Mouse (Mus musculus): Measurements from ENCODE around the gene Atrx.
A peak's percentile ranks its signal among the peaks of the same experiment; 100 is the strongest.
"Not testable (repeated sequence)": the region's sequence is repeated elsewhere in the genome, so short reads cannot be mapped to it uniquely, and the experiment has no call there.

Gene Atrx

DNA sequence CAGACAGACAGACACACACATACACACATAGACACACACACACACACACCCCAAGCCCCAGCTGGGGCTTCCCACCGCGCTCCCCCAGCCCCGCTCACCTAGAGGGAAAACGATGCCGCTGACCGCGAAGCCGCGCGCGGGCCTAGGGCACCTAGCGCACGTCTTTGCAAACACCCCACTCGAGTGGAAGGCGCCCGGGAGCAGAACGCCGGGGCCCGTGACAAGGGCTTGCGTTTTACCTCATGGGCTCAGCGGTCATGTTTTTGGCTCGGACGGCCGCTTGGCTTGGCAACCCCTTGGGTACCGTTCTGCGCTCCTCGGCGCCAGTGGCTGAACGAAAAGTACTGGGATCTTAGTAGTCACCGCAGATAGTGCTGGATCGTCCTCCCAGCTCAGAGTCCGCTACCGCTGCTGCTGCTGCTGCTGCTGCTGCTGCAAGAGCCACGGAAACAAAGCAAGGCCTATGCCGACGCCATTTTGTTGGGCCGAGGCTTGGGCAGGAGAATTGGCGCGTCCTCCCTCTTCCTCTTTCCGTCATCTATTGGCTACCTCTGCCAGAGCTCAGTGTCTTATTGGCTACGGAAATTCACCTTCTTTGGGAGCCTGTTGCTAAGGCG lies at the start of gene Atrx:
Gene Atrx, minus strand, starts transcription at position 543 of the 617 bp plus-strand sequence.
- peak; percentile 80 to 81 for DNase-seq

- not testable (repeated sequence) for DNase-seq
Observed at GRCm38 (mm10) chrX:105957091-105957490, 27.9 kb upstream of the Atrx start.

GRCm38 (mm10) chrX:105953999-105954398 lies 24.8 kb upstream of the Atrx start:
- peak; percentile 13 to 33 for DNase-seq

DNA sequence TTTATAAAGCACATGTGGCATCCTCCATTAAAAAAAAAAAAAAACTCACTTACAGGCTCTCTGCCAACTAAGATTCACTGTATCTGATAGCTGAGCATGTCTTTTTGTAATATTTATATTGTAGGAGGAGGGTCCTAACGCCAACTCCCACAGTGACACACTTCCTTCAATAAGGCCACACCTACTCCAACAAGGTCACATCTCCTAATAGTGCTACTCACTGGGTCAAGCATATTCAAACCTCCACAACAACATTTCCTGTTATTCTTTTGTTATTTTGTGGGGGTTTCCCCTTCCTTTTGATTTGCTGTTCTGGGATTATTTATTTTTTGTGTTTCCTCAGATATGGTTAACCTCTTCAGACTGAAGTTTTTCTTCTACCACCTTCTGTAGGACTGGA lies 17.2 kb upstream of the Atrx start:
- DNase-seq, result no peak

DNA sequence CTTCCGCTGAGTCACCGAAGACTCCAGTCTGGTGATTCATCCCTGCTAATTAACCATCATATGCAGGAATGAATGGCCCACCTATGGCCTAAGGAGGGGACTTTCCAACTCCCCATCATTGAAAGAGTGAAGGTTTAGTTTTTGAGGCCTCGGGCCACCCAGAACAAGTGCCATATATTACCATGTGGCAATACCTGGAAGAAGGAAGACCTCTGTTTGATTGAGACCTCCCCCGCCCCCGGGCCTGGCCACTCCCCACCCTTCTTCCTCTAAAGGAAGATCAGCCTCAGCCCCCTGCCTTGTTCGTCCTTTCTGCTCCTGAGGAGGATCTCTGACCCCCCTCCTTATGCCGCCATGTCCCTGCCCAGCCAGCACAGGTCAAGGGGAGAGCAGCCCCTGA lies 10.0 kb upstream of the Atrx start:
- DNase-seq, result no peak

DNA sequence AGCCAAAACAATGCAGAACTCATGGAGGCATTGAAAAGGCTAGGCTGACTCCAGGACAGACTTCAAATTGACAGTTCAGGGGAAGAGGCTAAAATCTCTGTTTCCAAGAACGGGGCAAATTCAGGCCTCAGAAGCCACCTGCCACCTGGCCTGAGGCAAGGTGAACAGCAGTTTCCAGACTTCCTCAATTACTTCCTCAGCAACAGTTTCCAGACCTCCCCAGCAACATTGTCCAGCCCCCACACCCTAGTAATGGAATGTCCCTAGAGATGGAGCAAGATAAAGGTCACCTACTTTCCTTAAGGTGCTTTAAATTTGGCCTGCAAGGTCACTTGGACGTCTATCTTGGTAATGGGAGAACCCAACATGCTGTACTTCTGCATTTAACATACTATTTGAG lies 8.5 kb upstream of the Atrx start:
- DNase-seq, result no peak

DNA sequence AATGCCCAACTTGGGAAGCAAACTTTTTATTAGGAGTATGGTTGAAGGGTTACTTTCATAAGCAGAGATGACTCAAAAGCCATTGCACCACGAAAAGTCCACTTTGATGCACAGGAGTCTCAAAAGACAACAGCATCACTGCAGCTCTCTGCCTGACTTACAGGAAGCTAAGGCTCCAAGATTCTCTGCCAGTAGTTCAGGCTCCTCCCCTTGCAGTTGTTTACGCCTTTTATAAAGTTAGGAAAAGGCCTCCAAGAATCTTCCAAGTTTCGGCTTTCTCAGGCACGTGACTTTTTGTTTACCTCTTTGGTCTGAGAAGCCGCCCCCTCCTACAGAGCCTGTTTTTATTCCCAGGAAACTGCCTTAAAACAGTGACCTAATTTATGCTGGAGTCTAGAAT lies 5.1 kb upstream of the Atrx start:
- no peak for DNase-seq

GRCm38 (mm10) chrX:105929478-105930038 lies 355 bp upstream of the Atrx start:
- DNase-seq, result peak in 1 of 2 experiments; percentile 7

DNA sequence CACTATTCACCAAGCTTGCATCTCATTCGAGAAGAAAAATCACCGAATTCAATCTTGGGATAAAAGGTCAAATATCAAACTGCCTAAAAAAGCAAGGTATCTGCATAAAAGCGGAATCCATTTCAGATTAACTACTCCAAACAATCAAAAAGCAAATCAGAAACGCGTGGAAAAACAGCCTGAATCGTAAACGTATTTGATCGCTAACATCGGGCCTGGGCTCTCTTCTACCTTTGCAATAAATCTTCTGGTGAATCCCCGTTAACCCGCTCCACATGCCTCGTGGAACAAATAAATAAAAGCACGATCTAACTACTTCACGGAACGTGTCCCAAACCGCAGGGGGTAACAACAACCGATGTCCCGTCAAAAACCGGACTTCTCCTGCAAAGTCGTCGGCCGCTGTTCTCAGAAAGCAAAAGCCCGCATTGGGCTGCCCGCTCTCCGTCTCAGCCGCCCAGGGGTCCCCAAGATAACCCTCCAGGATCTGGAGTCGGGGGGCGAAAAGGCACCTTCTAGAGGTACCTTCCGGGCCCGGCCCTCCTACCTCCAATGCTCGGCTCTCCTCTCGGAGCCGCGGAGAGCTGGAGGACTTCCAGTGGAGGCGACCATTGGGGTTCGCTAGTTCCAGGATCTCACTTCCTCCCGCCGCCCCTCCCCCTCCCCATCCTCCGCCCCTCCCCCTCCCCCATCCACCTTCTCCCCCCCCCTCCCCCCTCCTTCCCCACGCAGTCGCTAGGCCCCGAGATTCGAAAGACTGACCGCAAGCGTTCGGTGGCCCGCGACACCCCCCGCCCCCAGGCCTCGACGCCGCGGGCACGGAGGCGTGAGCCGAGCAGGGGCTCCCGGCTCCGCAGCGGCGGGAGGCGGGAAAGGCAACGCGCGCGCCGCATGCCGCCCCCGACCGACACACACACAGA lies 1.0 kb downstream of the Atrx start:
- peak; percentile 71 to 78 for DNase-seq

GRCm38 (mm10) chrX:105926121-105926735 lies 3.0 kb downstream of the Atrx start:
- DNase-seq, result peak; percentile 8 to 14

GRCm38 (mm10) chrX:105924326-105925070 lies 4.7 kb downstream of the Atrx start:
- DNase-seq, result no peak

GRCm38 (mm10) chrX:105923896-105924295 lies 5.3 kb downstream of the Atrx start:
- no peak for DNase-seq

DNA sequence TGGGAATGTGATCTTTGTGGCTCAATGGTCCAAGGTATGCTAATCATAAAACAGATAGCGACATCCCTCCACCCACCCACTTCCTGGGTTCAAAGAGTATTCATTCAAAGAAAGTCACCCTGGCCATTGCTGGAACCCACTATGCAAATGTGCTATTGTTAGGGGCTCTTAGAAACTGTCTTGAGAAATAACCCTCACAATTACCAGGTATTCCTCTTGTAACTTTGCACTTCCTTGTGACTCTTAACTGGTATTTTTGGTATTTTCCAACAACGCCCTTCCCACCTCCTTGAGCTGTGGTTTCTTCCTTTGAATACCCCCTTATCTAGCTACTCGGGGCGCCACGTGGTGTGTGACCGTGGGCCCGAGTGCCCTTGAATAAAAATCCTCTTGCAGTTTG lies 6.2 kb downstream of the Atrx start:
- not testable (repeated sequence) for DNase-seq

DNA sequence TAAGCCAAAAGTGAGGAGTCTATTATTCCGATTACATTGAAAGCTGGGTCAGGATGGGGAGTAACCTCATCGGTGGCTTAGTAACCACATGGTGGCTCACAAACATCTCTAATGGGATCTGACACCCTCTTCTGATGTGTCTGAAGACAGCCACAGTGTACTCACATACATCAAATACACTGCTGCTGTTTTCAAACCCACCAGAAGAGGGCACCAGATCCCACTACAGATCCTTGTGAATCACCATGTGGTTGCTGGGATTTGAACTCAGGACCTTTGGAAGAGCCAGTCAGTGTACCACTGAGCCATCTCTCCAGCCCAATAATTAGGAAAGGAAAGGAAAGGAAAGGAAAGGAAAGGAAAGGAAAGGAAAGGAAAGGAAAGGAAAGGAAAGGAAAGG lies 7.8 kb downstream of the Atrx start:
- peak; percentile 13 to 56 for DNase-seq

DNA sequence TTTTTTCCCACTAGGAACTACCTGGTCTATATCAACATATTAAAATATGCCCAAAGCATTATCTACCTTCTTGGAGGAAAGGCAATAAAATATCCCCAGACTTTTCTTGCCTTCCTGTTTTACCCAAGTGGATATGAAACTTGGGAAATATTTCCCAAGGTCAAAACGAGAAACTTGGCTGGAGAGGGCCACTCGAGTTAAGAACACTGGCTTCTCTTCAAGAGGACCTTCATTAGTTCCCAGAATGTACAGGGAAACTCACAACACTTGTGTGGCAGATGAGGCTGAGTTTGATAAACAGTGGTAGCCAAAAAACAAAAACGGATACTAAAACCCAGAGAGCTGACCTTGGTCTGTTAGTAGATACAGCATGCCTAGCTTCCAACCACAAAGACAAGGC lies 17.5 kb downstream of the Atrx start:
- no peak for DNase-seq

- no peak for DNase-seq
Observed at GRCm38 (mm10) chrX:105901611-105902010, 27.6 kb downstream of the Atrx start.

GRCm38 (mm10) chrX:105886921-105887320 lies 42.3 kb downstream of the Atrx start:
- no peak for DNase-seq

DNA sequence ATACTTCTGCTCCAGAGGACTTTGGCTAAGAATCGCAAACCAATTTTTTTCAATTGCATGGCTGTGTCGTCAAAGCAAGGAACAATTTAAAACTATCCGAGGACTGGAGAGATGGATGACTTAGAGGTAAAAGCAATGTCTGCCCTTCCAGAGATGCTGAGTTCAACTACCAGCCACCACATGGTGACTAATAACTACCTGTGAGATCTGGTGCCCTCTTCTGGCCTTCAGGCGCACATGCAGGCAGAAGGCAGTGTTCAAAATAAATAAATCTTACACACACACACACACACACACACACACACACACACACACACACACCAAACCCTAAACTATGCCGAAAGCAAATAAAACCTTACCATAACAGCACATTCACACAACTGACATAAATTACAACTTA lies 64.8 kb downstream of the Atrx start:
- peak; percentile 11 to 24 for DNase-seq

DNA sequence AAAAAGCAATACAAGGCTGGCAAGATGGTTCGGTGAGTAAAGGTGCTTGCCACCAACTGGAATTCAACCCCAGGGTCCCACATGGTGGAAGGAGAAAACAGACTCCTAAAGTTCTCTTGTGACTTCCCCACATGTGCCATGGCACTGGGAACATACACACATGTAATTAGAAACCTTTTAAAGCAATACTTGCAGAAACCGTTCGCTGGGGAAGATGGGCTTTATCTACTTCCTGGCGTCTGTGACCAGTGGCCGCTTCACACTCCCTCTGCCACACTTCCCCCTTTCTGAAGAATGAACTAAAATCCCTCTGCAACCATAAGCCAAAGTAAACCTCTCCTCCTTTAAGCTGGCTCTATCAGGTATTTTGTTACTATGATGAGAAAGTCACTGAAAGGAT lies 104.7 kb downstream of the Atrx start:
- no peak for DNase-seq

GRCm38 (mm10) chrX:105794806-105795403 lies 134.3 kb downstream of the Atrx start:
- no peak for DNase-seq

DNA sequence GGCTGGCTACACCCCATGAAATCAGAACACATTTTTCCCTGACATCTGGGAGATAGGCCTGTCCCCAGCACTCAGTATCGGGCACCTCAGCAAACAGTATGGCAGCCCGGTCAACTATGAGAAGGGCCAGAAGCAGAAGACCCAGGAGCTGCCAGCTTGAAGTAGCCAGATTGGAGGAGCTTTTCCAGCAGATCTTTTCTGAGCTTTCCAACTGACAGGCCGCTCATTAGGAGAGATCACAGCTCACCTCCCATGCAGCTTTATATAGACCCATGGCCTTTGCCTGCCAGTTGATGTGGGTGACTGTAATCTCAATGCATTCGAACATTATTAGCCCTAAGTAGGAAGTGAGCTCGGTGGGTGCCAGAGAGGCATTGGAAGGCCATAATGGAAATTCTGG lies 155.9 kb downstream of the Atrx start:
- no peak for DNase-seq

DNA sequence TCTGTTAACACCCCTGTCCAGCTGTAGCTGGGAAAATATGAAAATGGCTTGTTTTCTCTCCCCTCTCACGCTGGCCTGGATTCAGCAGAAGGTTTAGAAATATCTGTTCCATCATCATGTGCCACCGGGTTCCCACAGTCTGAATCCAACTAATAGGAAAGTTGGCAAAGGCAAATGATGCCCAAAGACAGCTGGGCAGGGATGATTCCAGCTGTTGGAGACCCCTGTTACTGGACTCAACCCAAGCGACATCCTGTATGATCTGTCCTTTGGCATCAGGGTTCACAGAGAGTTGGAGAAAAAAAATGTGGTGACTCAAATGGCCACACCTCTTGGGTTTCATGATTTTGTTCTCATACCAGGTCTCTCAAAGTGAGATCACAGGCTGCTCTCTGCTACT lies 161.3 kb downstream of the Atrx start:
- no peak for DNase-seq

Measured in cerebellum, postnatal 14 days (tissue).